Mouse (Mus musculus): Measurements from ENCODE around the gene Gcnt1.

Gcnt1 gene

DNA sequence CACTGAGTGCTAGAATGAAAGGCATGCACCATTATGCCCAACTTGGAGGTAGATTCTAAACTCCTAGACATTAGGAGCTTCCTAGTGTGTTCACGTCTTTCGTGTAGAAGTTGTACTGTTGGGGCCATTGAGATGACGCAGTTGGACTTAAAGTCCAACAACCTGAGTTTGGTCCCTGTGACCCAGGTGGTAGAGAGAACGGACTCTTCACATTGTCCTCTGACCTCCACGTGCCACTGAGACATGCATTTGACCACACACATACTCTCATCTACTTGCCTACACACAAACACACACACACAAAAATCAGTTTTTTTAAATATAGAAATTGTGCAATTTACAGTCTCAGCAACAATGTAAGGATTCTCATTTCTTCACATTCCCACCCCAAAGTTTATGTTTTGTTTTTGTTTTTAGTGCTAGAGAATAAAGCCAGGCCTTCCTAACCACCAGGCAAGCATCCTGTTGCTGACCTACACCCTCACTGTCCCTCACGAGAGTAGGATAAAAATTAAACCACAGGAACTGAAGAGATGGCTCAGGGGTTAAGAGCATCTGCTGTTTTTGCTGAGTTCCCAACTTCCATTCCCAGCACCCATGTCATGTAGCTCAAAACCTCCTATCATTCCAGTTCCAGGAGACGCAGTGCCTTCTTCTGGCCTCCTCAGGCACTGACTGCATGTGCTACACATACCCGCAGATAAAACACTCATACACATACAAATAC is 6.1 kb downstream of the Gcnt1 start:
- no peak for DNase-seq (ENCODE audit: low spot score)

DNA sequence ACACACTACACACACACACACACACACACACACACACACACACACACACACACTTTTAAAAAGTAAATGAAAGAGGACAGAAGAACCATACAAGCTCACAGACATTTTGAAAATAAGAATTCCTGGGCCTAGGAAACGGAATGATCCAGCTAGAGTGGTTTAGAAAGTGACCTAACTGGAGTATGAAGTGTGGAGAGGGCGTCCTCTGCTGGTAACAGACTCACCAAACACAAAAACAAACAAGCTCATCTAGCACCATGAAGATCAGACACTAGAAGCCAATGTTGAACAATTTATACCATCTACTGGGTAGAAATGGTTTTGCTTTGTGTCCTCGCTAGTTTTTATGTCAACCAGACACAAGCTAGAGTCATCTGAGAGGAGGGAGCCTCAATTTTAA is 7.9 kb downstream of the Gcnt1 start:
- no peak for DNase-seq (ENCODE audit: low spot score)

DNA sequence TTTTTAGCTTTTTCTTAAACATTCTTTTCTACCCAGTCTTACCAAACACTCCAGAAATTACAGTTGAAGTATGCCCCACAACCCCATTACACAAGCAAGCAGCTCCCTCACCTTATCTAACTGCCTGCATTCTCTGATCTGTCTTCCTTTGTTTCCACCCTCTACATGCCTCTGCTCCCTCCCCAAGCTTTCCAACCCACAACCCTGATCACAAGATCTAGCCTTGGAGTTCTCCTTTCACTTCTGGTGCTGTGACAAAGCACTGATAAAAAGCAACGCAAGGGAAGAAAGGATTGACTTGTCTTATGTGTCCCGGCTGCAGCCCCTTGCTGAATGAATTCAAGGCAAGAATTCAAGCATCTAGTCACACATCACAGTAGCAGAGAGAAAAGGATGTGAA is 11.5 kb downstream of the Gcnt1 start:
- no peak for DNase-seq (ENCODE audit: low spot score)

DNA sequence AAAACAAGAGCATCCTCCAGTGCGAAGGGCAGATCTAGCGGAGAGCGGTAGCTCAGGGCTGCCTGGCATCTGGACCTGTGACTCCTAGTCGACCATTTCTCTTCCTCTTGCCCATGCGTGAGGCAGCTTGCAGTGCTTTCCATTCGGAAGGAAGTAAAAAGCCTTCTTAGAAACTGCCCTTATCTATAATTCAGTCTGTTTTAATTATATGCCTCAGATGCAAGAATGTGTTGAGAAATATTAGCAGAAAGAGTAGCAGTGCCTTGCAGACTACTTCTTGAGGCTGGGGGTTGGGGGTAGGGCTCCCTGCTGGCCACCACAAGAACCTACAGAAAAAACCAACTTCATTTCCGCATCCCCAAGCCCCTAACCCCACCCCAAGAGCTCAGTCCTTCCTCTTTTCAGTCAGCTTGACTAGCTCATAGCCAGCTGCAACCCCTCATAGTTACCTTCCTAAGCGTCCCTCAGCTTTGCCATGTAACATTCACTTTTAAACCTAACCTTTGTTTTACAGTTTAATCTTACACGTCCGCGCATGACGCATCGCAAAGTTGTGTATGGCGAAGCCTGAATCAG is 13.2 kb downstream of the Gcnt1 start:
- DNase-seq (ENCODE audit: low spot score), result no peak

DNA sequence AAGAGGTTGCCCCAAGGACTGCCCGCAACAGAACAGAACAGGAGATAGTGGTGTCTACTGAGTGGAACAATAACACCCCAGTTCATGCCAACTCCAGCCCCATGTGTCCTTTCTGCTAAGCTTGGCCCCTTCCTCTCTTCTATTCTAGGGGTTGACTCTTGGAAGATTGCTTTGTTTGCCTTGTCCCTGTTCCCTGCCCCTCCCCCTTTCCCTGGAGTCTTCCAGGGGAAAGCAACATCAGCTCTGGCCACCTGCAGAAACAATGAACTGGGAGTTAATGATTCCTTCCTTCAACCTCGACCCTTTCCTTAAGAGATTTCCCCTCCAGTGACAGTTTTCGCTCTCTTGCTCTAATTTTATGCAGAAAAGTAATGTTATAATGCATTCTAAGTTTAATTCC is 15.3 kb downstream of the Gcnt1 start:
- DNase-seq (ENCODE audit: low spot score), result no peak

DNA sequence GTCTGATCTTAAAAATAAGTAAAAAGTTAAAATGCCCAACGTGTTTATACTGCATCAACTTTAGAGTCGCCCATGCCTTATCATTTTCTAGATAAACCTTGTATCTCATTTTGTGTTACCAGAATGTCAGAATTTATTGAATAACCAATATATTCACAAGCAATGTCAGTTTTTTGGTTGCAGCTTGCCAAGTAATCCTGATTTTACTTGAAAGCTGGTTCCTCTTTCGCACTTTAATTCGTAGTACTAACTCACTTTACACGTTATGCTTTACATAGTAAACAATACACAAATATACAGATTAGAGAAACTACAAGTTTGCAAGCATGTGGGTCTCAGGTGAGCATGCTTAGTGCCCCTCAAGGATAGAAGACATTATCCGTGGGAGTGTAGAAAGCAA is 15.7 kb downstream of the Gcnt1 start:
- DNase-seq (ENCODE audit: low spot score), result no peak

DNA sequence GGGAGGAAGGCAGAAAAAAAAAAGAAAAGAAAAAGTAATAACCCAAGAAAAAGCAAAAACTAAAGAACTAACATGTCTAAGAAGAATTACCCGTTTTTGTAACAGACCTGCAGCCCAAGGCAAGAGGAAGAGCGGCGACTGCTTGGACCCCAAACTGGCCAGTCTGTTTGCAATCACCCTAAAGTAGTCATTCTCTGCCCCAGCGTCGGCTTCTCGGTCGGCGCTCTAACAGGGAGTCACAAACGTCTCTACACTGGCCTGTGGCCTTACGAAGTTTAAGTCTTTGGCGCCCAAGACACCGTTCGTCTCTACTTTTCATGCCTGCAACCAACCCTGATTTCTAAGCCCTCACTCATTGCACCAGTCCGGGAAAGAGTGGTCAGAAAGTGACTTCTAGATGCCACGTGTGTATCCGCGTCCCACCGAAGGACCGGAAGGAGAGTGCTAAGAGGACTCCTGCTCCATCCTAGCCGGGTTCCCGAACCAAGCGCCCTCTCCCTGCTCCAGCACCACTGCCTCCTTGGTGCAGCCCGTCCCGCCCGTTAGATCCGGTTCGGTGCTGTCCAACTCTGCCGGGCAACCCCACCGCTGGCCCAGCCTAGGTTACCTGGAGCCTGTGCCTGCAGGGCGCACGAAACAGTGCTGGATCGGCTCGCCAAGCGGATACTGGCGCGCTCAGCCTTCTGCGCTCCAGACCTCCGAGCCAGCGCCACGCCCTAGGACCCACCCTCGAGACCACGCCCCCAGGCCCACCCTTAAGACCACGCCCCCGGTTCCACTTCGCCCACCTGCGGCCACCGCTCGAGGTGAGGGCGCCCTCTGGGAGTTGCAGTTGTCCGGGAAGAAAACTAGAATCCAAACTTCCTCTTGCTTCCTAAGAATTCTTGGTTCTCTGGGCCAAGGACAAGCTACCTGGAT is 16.4 kb downstream of the Gcnt1 start:
- no peak for DNase-seq (ENCODE audit: low spot score)

DNA sequence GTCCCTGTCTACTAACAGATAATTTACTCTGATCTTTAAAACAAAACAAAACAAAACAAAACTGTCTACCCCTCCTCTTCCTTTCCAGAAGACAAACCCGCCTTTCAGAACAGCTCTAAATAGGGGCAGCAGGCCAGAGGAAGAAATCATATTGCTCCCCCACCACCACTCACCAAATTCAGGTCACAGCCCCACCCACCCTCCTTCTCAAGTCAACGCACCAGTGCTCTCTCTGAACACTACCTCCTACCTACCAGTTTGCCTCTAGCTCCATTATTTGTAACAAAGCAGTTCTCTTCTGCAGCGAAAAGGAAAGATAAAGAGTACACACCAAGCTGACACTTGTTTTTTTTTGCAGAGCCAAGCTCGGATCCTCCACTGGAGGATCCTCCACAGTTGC is 17.3 kb downstream of the Gcnt1 start:
- no peak for DNase-seq (ENCODE audit: low spot score)

DNA sequence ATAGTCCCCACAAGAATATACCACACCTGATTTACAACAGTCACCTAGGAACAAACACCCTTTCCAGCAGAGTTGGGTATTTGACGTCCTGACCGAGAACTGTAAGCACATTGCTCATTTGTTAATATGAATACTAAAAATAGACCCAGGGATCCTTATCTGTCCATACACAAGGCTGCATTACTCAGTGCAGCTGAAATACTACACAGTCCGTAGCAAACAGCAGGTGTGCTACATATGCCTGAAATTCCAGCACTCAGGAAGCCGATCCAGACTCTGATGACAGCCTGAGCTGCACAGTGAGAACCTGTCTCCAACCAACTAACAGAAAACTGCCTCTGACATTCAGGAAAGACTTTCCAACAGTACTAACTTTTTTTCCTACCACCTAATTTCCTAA is 17.8 kb downstream of the Gcnt1 start:
- no peak for DNase-seq (ENCODE audit: low spot score)

DNA sequence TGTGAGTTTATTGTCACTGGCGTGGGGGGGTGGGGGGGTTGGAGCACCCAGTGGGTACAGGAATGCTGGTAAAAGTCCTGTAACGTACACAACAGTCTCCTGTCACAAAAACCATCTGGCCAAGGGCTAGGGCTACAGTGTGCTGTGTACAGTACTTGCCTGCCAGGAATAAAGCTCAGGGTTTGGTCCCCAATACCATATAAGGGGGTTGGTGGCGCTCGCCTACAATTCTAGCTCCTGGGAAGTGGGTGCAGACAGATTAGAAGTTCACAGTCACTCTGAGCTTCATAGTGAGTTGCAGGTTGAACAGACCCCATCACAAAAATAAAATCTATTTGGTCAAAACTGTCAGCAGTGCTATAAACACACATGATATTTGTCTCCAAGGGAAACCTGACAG is 18.3 kb downstream of the Gcnt1 start:
- DNase-seq (ENCODE audit: low spot score), result no peak

DNA sequence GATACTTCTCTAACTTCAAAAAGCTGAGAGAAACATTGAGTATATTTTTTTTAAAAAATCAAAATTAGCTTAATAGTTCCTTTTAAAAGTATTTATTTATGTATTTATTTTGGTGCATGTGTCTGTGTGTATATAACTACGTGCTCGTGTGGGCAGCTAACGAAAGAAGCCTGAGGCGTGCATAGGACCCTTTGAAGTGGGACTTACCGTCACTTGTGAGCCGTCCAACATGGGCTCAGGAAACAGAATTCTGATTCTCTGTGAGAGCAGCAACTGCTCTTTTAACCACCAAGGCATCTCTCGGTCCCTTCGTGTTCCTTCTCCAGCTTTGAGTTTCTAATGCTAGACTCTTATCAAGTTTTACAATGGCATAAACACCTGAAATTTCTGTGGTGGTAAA is 18.9 kb downstream of the Gcnt1 start:
- no peak for DNase-seq (ENCODE audit: low spot score)

DNA sequence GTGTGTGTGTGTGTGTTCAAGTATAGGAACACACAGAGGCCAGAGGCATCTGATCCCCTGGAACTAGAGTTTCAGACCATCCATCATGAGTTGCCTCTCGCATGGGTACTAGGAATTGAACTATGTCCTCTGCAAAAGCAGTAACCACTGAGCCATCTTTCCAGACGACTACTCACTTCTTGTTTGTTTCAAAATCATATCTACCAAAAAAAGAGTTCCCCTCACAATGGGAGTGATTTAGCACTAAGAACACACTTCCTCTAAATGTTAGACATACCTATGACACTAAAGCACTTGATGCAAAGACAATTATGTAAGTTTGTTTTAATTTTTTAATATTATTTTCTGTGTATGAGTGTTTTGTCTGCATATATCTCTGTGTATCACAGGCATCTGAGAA is 24.8 kb downstream of the Gcnt1 start:
- no peak for DNase-seq (ENCODE audit: low spot score)

DNA sequence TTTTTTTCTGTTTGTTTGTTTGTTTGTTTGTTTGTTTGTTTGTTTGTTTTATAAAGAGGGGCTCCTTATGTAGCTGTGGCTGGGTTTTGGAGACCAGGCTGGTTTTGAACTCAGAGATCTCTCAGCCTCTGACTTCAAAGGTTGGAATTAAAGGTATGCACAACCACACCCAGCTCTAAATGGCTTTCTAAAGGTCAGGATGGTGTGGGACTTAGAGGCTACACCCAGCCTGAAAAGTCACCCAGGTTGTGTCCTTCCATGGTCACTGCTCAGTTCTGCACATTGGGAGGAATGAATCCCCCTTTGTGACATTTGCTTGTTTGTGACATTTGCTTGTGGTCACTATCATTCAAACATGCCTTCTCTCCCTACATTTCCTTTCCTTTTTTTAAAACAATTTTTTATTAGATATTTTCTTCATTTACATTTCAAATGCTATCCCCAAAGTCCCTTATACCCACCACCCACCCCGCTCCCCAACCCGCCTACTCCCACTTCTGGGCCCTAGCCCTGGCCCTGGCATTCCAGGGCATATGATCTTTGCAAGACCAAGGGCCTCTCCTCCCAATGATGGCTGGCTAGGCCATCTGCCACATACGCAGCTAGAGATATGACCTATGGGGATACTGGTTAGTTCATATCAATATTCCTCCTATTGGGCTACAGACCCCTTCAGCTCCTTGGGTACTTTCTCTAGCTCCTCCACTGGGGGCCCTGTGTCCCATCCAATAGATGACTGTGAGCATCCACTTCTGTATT is 25.7 kb downstream of the Gcnt1 start:
- no peak for DNase-seq (ENCODE audit: low spot score)

DNA sequence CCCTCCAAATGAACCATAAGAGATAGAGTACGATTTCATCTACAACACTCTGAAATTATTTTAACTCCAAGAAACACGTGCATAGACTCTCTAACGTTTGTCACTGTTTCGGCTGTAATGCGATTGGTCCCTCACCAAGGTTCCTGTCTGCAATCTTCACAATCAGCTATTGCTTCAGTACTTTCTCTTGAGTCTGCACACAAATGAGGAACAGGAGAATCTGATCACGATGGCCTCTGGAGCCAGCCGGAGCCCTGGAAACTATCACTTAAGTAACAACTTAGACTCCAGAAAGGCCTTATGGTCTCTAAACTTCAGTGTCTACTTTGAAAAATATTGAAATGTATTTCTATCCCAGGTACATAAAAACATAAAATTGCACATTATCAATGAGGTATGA is 27.8 kb downstream of the Gcnt1 start:
- no peak for DNase-seq (ENCODE audit: low spot score)

DNA sequence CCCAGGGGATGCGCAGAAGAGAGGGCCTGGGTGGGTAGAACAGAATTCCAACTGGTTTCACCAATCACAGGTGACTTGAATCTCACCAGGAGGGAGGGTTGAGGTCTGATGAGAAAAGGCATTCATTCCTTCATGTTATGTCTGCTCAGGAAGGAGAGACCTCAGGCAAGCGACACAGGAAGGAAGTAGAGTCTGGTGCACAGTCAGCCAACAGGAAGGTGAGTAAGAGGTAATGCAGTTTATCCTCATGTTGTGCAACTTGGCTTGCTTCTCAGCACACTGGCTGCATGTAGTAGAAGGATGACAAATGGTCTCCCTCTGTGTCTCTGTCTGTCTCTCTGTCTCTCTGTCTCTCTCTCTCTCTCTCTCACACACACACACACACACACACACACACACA is 33.1 kb downstream of the Gcnt1 start:
- no peak for DNase-seq (ENCODE audit: low spot score)

DNA sequence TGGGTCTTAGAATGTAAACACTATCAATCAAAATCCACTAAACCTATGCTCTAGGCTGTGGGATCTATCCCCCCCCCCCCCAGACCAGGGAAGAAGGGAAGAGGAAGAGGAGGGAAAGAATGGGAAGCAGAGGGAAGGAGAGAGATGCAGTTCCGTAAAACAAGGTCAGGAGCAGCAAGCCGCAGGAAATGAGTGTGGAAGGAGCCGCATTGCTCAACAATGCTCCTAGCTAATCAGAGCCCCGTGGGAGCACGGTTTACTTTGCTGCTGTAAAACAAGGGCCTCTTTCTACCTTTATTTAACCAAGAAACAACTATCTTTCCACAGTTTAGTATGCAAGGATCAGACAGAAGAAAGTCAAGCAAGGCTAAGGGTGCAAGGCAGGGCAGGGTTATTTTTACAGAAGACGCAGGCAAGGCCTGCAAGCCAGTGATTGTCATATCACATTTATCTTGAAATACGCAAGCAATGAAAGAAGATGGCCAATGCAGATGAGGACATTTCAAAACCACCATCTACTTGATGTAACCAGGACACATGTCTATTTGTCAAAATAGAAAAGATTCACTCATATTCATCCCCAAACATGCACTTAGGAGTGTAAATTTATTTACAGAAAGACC is 35.5 kb downstream of the Gcnt1 start:
- no peak for DNase-seq (ENCODE audit: low spot score)

DNA sequence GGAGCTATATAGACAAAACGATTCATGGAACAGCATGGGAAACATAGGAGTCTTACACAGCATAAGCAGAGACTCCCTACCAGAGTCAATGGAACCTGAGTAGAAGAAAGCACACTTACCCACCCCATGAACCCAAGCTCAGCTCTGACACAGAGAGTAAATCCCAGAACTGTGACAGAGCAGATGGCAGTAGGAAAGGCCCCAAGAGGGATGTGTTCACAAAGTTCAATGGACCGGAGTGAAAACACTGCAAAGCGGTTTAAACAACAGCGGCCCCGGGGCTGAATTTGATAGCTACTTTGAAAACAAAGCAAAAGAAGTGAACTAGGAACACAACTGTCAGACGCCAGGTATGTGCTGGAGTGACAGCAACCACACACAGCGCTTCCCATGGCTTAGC is 36.0 kb downstream of the Gcnt1 start:
- no peak for DNase-seq (ENCODE audit: low spot score)

DNA sequence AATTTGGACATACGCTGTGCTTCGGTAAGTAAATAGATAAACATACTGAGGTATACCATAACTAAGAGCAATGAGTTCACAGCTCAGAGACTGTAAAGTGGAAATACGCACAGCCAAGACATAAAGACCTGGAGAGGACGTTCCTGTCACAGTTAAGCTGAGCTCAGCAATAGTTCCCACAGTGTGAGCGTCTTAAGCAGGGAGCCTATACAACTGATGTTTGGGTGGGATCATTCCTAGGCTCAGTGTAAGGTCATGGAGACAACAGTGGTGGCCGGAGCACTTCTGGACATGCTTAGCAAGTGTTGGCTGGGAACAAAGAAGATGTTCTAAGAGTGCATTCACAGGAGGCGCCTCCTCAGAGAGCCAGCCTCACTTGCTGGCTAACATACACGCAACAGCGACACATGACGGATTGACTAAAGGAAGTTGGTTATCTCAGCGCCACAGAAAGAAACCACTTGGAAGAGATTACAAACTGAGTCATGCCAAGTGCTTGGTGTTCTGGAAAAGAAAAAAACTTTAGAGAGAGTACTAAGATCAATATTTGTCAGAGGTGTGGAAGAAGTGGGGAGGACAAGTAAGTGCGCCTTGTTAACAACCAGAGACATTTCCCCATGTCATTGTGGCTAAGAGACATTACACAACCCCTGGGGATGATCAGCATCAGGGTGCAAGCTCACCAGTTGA is 37.9 kb downstream of the Gcnt1 start:
- DNase-seq (ENCODE audit: low spot score), result no peak

DNA sequence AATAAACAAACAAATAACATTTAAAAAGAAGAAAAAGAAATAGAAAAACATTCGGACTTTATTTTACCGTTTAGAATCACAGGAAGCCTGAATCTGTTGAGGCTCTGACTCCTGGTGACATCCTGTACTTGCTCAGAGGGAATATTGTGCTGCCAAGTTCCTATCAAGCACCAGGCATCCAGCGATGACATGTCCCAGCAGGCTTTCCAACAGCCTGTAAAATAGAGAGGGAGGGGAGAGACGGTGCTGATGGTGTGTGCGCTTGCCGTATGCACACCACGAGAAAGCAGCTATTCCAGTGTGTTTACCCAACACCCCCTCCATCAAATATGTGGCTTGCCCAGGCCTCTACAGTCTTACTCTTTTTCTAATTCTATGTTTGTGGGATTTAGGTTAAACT is 39.6 kb downstream of the Gcnt1 start:
- DNase-seq (ENCODE audit: low spot score), result no peak

DNA sequence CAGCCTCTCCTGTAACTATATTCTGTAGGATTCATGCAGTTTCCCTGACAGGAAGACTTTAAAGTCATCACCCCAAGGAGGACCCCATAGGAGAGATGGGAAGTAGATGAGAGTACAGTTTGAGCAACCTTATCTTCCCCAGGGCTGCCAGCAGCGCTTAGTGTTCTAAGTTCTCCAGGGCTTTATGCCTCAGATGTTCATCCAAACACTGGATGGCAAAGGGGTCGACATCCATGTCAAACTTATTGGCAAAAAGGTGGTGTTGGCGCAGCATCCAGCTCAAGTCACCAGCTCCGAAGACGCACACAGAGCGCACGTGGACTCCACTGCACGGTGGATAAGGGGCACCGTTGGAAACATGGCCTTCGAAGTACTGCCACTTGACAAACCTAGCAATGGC is 43.7 kb downstream of the Gcnt1 start:
- no peak for DNase-seq (ENCODE audit: low spot score)

DNA sequence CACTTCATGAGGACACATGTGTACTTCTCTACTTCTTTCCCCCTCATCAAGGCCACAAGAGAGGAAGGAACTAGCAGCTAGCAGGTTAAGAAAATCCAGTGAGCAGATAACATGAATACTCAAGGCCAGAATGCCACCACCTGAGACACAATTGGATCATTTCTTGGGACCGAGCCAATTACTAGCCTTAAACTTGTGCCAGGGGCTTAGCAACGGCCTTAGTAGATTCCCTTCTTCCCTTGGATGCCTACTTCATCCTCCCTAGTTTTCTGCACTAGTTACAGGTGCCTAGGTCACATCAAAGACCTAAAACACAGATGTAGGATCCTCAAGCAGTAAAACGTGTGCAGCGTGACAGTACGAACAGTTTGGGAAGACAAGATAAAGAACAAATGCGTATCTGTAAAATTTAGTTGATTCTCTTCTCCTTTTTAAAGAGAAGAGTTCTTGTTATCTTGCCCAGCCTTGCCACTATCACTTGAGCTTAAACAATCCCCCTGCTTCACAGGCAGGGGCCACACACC is 44.7 kb downstream of the Gcnt1 start:
- no peak for DNase-seq (ENCODE audit: low spot score)
